Mouse (Mus musculus) ovary, postnatal 36 days (tissue): ENCODE measurements around the gene Irf8.
"Not testable (repeated sequence)": the region's sequence is repeated elsewhere in the genome, so short reads cannot be mapped to it uniquely, and the experiment has no call there.

ENCODE experiments used
- DNase-seq: peaks from one replicate; pipeline ENCODE4 v3.0.0; 2022; ENCODE audit warnings: low spot score, mixed read lengths

The Irf8 gene

GRCm38 (mm10) chr8:120800308-120800865 lies 64.2 kb downstream of the Irf8 start:
- DNase-seq: peak; percentile 48

DNA sequence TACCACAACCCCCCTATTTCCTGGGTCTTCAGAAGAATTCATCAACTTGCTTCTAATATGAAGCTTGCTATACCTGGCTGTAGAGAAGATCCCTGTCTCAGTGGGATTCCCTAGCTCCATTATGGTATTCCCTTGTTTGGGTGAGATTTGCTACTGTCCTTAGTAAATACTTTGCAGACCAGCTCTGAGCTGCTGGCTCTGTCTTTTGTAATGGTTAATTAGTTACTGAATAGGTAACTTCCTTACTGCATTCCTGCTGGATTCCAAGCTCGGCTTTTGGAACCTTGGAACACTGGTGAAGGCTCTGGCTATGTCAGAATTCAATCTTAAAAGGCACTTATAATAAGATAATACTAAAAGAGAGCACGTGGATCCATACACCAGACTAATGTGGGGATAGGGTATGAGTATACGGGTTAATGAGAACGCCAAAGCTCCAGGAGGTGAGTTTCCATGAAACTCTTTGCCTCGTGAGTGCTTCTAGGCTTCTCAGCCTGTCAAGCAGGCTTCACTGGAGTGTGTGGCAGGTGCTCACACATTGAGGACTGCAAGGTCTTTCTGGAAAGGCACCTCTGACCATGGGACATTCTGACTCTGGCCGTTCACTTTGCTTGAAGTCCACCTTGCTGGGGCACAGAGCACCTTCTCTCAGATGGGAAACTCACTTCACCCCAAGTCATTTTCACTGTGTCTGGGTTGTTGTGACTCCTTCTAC lies 67.7 kb downstream of the Irf8 start:
- not testable (repeated sequence) for DNase-seq

DNA sequence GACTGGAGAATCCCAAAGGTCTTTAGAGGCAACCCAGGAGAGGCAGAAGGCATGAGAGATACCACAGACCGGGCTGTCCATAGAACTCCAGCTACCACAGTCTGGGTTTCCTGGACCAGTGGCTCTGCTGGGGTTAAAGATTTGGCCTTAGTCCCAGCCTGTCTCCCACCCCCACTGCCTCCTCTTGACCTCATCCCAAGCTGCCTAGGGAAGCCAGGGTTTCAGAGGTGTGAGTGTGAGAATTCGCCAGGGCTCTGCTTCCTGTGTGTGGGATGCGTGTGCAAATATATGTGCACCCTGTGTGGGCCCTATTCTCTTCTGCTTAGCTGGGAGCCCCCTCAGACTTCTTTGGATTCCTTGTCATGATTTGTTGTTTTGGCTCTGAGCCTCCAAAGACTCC lies 68.6 kb downstream of the Irf8 start:
- no peak for DNase-seq
